Mouse (Mus musculus) kidney, embryonic 15.5 days (tissue): ENCODE data around the gene Micall1. TPM values are rescaled to one million over a fixed set of nuclear protein-coding genes. Genes with fewer than 3 reads are reported as not detected.

ENCODE experiments used
- ATAC-seq: fragments of 200-750 bp; cut with Nextera tagmentation; replicated peaks from 2 replicates; pipeline ENCODE4 v1.8.0; 2017; ENCODE audit warnings: moderate TSS enrichment; ENCODE audit not compliant: low FRiP score
- H3K27ac ChIP-seq: fragments of 300-500 bp; sonication (generic); 2 replicates; pipeline ENCODE4 v1.5.1; 2015; ENCODE audit warnings: mild to moderate bottlenecking, inconsistent platforms
- H3K27me3 ChIP-seq: fragments of 300-500 bp; sonication (generic); 2 replicates; pipeline ENCODE4 v1.6.1; 2015; ENCODE audit warnings: inconsistent platforms
- H3K36me3 ChIP-seq: fragments of 300-500 bp; sonication (generic); 2 replicates; pipeline ENCODE4 v1.6.1; 2015; ENCODE audit warnings: inconsistent platforms
- H3K4me1 ChIP-seq: fragments of 300-500 bp; sonication (generic); 2 replicates; pipeline ENCODE4 v1.6.1; 2015; ENCODE audit warnings: inconsistent platforms
- H3K4me2 ChIP-seq: fragments of 300-500 bp; sonication (generic); 2 replicates; pipeline ENCODE4 v1.6.1; 2015; ENCODE audit warnings: moderate library complexity, mild to moderate bottlenecking, inconsistent platforms
- H3K4me3 ChIP-seq: fragments of 300-500 bp; sonication (generic); replicated peaks from 2 replicates; pipeline ENCODE4 v1.5.1; 2015; ENCODE audit warnings: mild to moderate bottlenecking, inconsistent platforms
- H3K9ac ChIP-seq: fragments of 300-500 bp; sonication (generic); 2 replicates; pipeline ENCODE4 v1.6.1; 2015; ENCODE audit warnings: mild to moderate bottlenecking, inconsistent platforms
- H3K9me3 ChIP-seq: fragments of 300-500 bp; sonication (generic); replicated peaks from 2 replicates; pipeline ENCODE4 v1.6.1; 2016; ENCODE audit warnings: inconsistent platforms
- WGBS: fragments of 180-500 bp; shearing (Covaris S2); methylation state at CpG from one replicate; pipeline ENCODE4 v1.1.7; 2015; ENCODE audit warnings: mixed read lengths; 5-methylcytosine and 5-hydroxymethylcytosine counted together
- polyA plus RNA-seq: library from polyadenylated mRNA; unstranded; fragments of >200 nt; fragmentation: Nextera tagmentation; extraction: Ambion mirVana; gene quantifications from 2 replicates; pipeline ENCODE4 v1.2.1, GENCODE M21; 2015

The Micall1 gene
- polyA plus RNA-seq, 1 experiment from 2014 or later = 11.0 TPM

DNA sequence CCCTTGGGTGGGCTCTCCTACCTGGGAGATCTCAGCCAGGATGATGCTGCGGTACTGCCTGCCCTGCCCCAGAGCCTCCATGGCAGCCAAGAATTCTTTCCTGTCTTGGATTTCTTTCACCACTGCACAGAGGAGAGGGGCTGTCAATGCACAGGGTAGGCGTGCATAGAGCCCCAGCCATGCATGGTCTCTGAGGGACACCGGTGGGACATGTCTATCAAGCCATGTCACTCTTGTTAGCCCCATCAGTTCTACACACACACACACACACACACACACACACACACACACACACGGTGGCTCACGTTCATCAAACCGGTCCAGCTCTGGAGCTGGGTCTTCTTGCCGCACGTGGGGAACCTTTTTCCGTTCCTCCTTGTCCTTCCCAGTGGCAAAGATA, 26.6 kb downstream of the Micall1 start:
- H3K27ac ChIP-seq = peak overlapping the region; percentile 41; the same call in 1 of the 2 replicates
- 76% methylated on average over 9 of the region's 9 CpGs for WGBS
- H3K9ac ChIP-seq = no peak overlapping the region
- no peak overlapping the region for H3K4me3 ChIP-seq
- H3K9me3 ChIP-seq = no peaks in the 10 kb centered on the region
- peaks cover 33% of the 10 kb centered on the region for H3K4me1 ChIP-seq
- ATAC-seq = no peak
- no peaks in the 10 kb centered on the region; the same call in 1 of the 2 replicates for H3K27me3 ChIP-seq
- no peak overlapping the region for H3K4me2 ChIP-seq
- H3K36me3 ChIP-seq = peaks cover 38% of the 10 kb centered on the region

DNA sequence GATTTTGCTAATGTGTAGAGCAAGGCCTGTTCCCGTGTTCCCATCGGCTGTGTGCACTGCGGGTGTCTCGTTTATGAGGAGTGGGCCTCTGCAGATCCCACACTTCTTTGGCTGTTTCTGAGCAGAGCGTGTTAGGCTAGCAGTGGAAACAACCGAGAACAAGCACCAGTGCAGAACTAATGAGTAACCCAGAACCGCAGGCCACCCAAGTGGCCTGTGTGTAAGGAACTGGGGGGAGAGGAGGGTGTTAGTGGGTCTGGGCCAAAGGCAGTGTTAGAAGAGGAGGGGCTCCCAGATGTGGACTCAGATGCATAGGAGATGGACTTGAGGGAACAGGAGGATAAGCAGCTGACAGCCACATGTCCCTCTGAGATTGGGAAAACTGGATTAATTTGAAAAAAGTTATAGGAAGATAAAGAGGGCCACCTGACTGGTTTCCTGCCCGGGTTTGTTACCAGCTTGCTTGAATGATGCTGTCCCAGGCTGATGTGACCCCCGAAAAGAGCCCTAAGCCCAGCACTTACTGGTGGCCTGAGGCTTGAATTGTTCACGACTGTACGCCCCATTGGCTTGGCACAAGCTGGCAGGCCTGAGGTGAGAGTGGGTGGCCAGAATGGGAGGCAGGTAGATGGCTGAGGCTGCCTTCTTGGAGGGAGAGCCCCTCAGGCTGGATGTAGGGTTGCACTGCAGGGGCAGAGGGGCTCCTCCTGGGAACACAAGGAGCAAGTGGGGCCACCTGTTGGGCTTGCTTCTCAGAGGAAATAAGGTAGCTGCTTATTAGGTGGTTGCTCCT, 27.3 kb downstream of the Micall1 start:
- Histone ChIP-seq H3K9me3 (no peaks in the 10 kb centered on the region), H3K27me3 (no peaks in the 10 kb centered on the region; the same call in 1 of the 2 replicates), H3K36me3 (peaks cover 31% of the 10 kb centered on the region), H3K9ac (no peak overlapping the region), H3K27ac (peak overlapping the region; percentile 41), H3K4me1 (peaks cover 34% of the 10 kb centered on the region), H3K4me3 (no peak overlapping the region), H3K4me2 (no peak overlapping the region)
- 51% methylated on average over 11 of the region's 11 CpGs for WGBS
- 0 out of 2 replicates have a peak, but pooled peaks have one; percentile 52 for ATAC-seq

DNA sequence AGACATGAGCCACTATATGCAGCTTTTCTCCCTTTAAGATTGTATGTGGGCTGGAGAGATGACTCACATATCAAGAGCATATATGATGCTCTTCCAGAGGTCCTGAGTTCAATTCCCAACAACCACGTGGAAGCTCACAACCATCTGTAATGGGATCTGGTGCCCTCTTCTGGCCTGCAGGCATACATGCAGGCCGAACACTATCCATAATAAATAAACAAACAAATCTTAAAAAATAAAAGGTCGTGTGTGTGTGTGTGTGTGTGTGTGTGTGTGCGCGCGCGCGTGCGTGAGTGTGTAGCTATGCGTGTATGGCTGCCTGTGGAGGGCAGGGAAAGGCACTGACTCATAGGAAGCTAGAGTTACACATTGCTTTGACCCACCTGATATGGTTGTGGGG, 30.9 kb downstream of the Micall1 start:
- Histone ChIP-seq H3K27ac (no peak overlapping the region), H3K36me3 (peaks cover 13% of the 10 kb centered on the region), H3K9ac (no peak overlapping the region), H3K4me1 (peaks cover 48% of the 10 kb centered on the region), H3K4me2 (no peak overlapping the region), H3K9me3 (no peaks in the 10 kb centered on the region), H3K27me3 (no peaks in the 10 kb centered on the region; the same call in 1 of the 2 replicates), H3K4me3 (no peak overlapping the region)
- no peak for ATAC-seq
- 58% methylated on average over 10 of the region's 10 CpGs for WGBS

GRCm38 (mm10) chr15:79140866-79141565, 32.3 kb downstream of the Micall1 start, which contains the start of the genes Polr2f and 1700088E04Rik:
TSS of gene Polr2f (plus strand) at chr15:79141009.
TSS of gene 1700088E04Rik (minus strand) at chr15:79141253.
- Histone ChIP-seq H3K9ac (peak within 1 kb of the TSS; percentile 64), H3K4me3 (peak within 1 kb of the TSS; percentile 67), H3K36me3 (peaks cover 27% of the 10 kb centered on the region), H3K27ac (peak within 1 kb of the TSS; percentile 28; the same call in 1 of the 2 replicates), H3K27me3 (no peaks in the 10 kb centered on the region; the same call in 1 of the 2 replicates), H3K4me1 (peaks cover 34% of the 10 kb centered on the region), H3K4me2 (peak within 1 kb of the TSS; percentile 89), H3K9me3 (no peaks in the 10 kb centered on the region)
- WGBS = under 1% methylated on average over 57 of the region's 57 CpGs
- peak; percentile 90 for ATAC-seq

DNA sequence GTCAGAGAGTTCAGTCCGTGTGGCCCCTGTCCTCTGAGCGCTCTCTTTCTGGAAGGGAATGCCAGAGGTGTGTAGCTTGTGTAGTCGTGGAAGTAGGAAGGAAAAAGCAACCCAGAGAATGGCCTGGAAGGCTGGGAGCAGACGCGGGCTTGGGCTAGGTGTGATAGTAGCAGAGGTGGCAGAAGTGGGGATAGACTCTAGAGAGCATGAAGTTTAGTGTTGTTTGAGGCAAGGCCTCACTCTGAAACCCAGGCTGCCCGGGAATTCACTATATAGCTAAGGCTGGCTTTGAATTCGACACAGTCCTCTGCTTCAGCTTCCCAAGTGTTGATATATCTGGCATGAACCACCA, 32.8 kb downstream of the Micall1 start:
- H3K27ac ChIP-seq = peak overlapping the region; percentile 28; the same call in 1 of the 2 replicates
- ATAC-seq = no peak; the same call in 1 of the 2 replicates
- under 1% methylated on average over 7 of the region's 7 CpGs for WGBS

GRCm38 (mm10) chr15:79143316-79143715, 34.6 kb downstream of the Micall1 start:
- Histone ChIP-seq H3K9me3 (no peaks in the 10 kb centered on the region), H3K27ac (no peak overlapping the region), H3K4me1 (peaks cover 27% of the 10 kb centered on the region), H3K36me3 (peaks cover 50% of the 10 kb centered on the region), H3K9ac (no peak overlapping the region), H3K4me2 (no peak overlapping the region), H3K27me3 (no peaks in the 10 kb centered on the region; the same call in 1 of the 2 replicates), H3K4me3 (no peak overlapping the region)
- 85% methylated on average over 12 of the region's 12 CpGs for WGBS
- ATAC-seq = no peak

More for the DNA sequence above, 32.8 kb downstream of the Micall1 start:
- Histone ChIP-seq H3K4me2 (peak overlapping the region; percentile 89), H3K4me1 (peaks cover 30% of the 10 kb centered on the region), H3K36me3 (peaks cover 32% of the 10 kb centered on the region), H3K9ac (peak overlapping the region; percentile 64), H3K9me3 (no peaks in the 10 kb centered on the region), H3K27me3 (no peaks in the 10 kb centered on the region; the same call in 1 of the 2 replicates), H3K4me3 (peak overlapping the region; percentile 67)

DNA sequence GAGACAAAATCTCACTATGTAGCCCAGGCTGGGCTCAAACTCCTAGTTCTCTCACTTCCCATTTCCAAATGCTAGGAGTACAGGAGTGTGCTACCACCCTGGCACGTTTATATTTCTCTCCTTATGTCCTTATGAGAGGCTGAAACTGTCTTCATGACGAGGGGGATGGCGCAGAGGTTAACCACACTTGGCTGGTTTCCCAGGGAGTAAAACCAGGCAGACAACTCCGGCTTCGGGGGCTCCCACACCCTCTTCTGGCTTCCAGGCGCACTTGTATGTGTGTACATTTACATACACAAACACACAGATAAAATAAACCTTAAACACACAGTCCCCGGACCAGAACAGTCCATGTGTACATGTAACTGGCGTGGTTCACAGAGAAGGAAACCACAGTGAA, 35.3 kb downstream of the Micall1 start:
- Histone ChIP-seq H3K27ac (no peak overlapping the region), H3K27me3 (no peaks in the 10 kb centered on the region; the same call in 1 of the 2 replicates), H3K36me3 (peaks cover 57% of the 10 kb centered on the region), H3K9me3 (no peaks in the 10 kb centered on the region), H3K4me2 (no peak overlapping the region), H3K4me3 (no peak overlapping the region), H3K9ac (no peak overlapping the region), H3K4me1 (peaks cover 27% of the 10 kb centered on the region)
- ATAC-seq = no peak
- WGBS = 69% methylated on average over 8 of the region's 8 CpGs

DNA sequence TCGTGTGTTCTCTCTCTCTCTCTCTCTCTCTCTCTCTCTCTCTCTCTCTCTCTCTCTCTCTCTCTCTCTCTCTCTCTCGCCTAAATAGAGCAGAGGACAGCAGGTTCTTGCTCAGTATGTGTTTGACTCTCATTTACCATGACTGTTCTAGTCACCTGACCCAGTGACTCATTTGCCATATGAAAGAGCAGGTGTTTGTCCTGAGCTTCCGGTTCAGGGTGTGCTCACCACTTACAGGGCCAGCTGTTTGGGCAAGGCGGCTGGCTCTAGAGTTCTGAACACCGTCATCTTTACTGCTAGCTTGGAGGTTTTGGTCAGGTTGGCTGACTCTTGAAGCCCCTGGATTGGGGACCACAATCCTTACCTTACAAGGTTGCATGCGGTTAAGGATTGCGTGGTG, 36.8 kb downstream of the Micall1 start:
- Histone ChIP-seq H3K27ac (no peak overlapping the region), H3K36me3 (peaks cover 68% of the 10 kb centered on the region), H3K9ac (no peak overlapping the region), H3K4me2 (no peak overlapping the region), H3K4me3 (no peak overlapping the region), H3K9me3 (no peaks in the 10 kb centered on the region), H3K27me3 (no peaks in the 10 kb centered on the region), H3K4me1 (peaks cover 22% of the 10 kb centered on the region)
- ATAC-seq = no peak
- 87% methylated on average over 7 of the region's 7 CpGs for whole genome bisulfite sequencing

GRCm38 (mm10) chr15:79148533-79148932, 39.8 kb downstream of the Micall1 start:
- Histone ChIP-seq H3K27me3 (no peaks in the 10 kb centered on the region), H3K4me1 (peaks cover 3% of the 10 kb centered on the region; the same call in 1 of the 2 replicates), H3K36me3 (peaks cover 94% of the 10 kb centered on the region), H3K9ac (no peak overlapping the region), H3K4me2 (no peak overlapping the region), H3K4me3 (no peak overlapping the region), H3K27ac (no peak overlapping the region), H3K9me3 (no peaks in the 10 kb centered on the region)
- ATAC-seq = peak; percentile 46; the same call in 1 of the 2 replicates
- WGBS = 46% methylated on average over 7 of the region's 7 CpGs

DNA sequence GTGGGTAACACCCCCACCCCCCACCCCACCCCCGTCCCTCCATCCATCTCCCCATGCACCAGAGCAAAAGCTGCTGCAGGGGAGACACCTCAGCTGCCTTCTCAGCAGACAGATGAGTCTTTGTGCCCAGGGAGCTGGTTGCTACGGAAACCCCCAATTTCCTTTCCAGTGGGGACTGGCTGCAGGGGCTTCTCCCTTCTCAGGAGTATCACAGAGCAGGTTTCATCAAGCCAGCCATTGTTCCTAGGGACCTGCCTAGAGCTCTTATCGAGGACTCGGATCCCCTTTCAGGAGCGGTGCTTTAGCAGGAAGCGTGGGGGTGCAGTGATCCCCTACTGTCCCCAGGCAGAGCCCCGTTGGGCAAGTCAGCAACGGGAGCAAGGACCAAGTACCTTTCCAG, 43.2 kb downstream of the Micall1 start:
- Histone ChIP-seq H3K36me3 (peaks cover 61% of the 10 kb centered on the region), H3K9me3 (no peaks in the 10 kb centered on the region), H3K4me1 (peaks cover 6% of the 10 kb centered on the region), H3K27me3 (peaks cover 4% of the 10 kb centered on the region; the same call in 1 of the 2 replicates), H3K4me2 (no peak overlapping the region), H3K9ac (no peak overlapping the region), H3K4me3 (no peak overlapping the region), H3K27ac (no peak overlapping the region)
- 71% methylated on average over 8 of the region's 8 CpGs for whole genome bisulfite sequencing
- no peak for ATAC-seq

- 46% methylated on average over 6 of the region's 6 CpGs for WGBS
- H3K9me3 ChIP-seq = no peaks in the 10 kb centered on the region
- peaks cover 53% of the 10 kb centered on the region for H3K36me3 ChIP-seq
- H3K4me3 ChIP-seq = no peak overlapping the region
- H3K4me1 ChIP-seq = peaks cover 6% of the 10 kb centered on the region
- no peak overlapping the region for H3K4me2 ChIP-seq
- no peak overlapping the region for H3K27ac ChIP-seq
- H3K9ac ChIP-seq = no peak overlapping the region
- no peak for ATAC-seq
- H3K27me3 ChIP-seq = peaks cover 10% of the 10 kb centered on the region; the same call in 1 of the 2 replicates
Measured at GRCm38 (mm10) chr15:79152709-79153108, 44.0 kb downstream of the Micall1 start.

DNA sequence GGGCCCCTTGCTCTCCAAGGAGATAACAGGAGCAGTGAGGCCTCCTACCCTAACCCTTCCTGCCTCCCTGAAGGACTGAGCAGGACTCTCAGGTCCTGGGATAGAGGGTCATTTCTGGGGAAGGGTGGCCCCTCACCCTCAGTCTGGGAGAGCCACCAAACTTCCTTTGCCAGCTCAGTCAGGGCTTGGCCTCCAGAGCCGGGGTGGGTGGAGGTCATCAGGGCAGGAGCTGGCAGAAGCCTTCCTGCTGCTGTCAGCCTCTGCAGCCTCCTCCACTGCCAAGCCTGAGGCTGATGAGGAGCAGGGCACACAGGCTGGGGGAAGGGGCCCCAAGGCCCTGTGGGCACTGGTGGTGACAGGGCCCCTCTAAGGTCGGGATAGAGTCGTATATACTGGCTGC, 46.9 kb downstream of the Micall1 start:
- Histone ChIP-seq H3K4me1 (peaks cover 6% of the 10 kb centered on the region), H3K9ac (no peak overlapping the region; the same call in 1 of the 2 replicates), H3K27me3 (peaks cover 31% of the 10 kb centered on the region), H3K4me3 (no peak overlapping the region), H3K9me3 (no peaks in the 10 kb centered on the region), H3K36me3 (peaks cover 28% of the 10 kb centered on the region), H3K27ac (no peak overlapping the region), H3K4me2 (no peak overlapping the region)
- no peak for ATAC-seq
- 27% methylated on average over 3 of the region's 3 CpGs for WGBS
